Mouse (Mus musculus) lung, adult 2 months (tissue): ENCODE measurements at regions not wholly inside any gene's neighbourhood (a gene's known extent, or its start where the extent isn't known, plus 50 kb on each side); places are given as distances from the start of the nearest gene placed in this dataset.

Source experiments
- DNase-seq: peaks from one replicate; pipeline ENCODE4 v3.0.0; 2022
- H3K4me1 ChIP-seq: fragments of 200-500 bp; 2 replicates; pipeline ENCODE4 v1.6.1; 2011; ENCODE audit warnings: low read length; ENCODE audit not compliant: control insufficient read depth, insufficient read depth
- H3K4me3 ChIP-seq: fragments of 200-500 bp; replicated peaks from 2 replicates; pipeline ENCODE3; 2011; ENCODE audit warnings: low read depth, mild to moderate bottlenecking, control low read depth, low read length; ENCODE audit errors: extremely low read depth
- CTCF ChIP-seq: fragments of 200-500 bp; IDR thresholded peaks from 2 replicates; pipeline ENCODE4 v1.5.1; 2011; ENCODE audit warnings: mild to moderate bottlenecking, low read length, control low read depth; ENCODE audit not compliant: insufficient read depth
- POLR2A ChIP-seq: fragments of 200-500 bp; IDR thresholded peaks from 2 replicates; pipeline ENCODE4 v1.6.1; 2011; ENCODE audit warnings: low read depth, mild to moderate bottlenecking, control low read depth, low read length, borderline replicate concordance; ENCODE audit errors: extremely low read depth
- WGBS: fragments of 180-500 bp; shearing (Covaris S2); methylation state at CpG from one replicate; pipeline ENCODE4 v1.1.7; 2018; 5-methylcytosine and 5-hydroxymethylcytosine counted together

- TF ChIP-seq POLR2A, result no peak
- no peak for TF ChIP-seq CTCF
- 81% methylated on average over 9 of the region's 9 CpGs for WGBS
- H3K4me1 ChIP-seq, result no peaks in the 10 kb centered on the region
- DNase-seq, result no peak
- H3K4me3 ChIP-seq, result no peak overlapping the region
Observed at GRCm38 (mm10) chr2:172690931-172691651, 141.7 kb downstream of the Tfap2c start.

DNA sequence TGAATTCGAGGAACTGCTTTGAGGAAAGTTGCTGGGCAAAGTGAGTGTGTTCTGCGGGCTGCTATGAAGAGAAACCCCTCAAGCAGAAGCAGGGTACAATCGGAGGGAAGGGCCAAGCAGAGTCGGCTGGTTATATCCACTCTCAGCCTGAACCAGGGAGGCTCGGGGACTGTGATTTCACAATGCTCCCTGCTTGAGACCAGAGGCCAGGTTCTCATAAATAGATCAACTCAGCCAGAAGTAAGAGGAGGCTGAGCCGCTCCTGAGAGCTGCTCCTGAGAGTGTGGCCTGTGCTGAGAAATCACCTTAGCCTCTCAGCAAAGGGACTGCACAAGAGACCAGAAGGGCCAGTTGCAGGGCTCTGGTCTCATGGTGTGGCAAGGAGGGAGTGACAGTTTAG, 149.6 kb downstream of the Tfap2c start:
- no peaks in the 10 kb centered on the region for H3K4me1 ChIP-seq
- no peak for TF ChIP-seq CTCF
- TF ChIP-seq POLR2A, result no peak
- no peak for DNase-seq
- H3K4me3 ChIP-seq, result no peak overlapping the region
- 59% methylated on average over 6 of the region's 6 CpGs for WGBS

DNA sequence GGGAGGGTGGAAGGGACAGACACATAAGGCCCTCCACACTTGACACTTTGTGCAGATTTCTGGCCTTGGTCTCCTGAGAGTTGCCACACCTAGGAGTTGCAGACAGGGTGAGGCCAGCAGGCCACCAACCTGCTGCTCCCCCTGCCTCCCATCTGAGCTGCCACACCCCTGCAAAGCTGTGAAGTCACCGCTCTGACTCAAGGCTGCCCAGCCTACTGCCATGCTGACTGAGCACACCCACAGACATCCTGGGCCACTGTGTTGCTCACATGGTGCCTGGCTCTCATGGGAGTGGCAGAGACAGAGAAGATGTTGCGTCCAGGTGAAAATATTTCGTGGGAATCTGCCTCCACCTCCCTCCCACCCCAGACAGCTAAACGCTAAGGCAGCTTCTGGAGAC, 150.3 kb downstream of the Tfap2c start:
- 79% methylated on average over 4 of the region's 4 CpGs for WGBS
- DNase-seq, result no peak
- Histone ChIP-seq H3K4me1 (no peaks in the 10 kb centered on the region), H3K4me3 (no peak overlapping the region)
- TF ChIP-seq CTCF (no peak), POLR2A (no peak)

DNA sequence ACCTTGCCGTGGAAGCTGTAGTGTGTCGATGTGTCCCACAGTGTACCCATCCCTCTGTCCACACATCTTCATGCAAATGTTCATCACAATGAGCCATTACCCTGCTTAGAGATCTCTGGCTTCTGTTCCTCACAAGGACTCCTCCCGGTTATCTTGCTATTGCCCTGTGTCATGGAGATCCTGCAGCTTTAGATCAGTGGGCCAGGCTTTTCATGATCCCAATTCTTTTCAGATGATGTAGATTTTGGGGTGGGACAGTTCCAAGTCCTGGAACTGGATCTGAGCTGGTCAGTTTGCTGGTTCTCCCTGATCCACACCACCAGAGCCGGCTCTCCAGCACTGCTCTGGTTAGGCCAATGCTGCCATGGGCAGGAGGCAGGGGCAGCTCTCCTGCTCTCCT, 161.2 kb downstream of the Tfap2c start:
- no peaks in the 10 kb centered on the region for H3K4me1 ChIP-seq
- no peak for TF ChIP-seq POLR2A
- TF ChIP-seq CTCF, result no peak
- H3K4me3 ChIP-seq, result no peak overlapping the region
- WGBS, result 79% methylated on average over 4 of the region's 4 CpGs
- no peak for DNase-seq

DNA sequence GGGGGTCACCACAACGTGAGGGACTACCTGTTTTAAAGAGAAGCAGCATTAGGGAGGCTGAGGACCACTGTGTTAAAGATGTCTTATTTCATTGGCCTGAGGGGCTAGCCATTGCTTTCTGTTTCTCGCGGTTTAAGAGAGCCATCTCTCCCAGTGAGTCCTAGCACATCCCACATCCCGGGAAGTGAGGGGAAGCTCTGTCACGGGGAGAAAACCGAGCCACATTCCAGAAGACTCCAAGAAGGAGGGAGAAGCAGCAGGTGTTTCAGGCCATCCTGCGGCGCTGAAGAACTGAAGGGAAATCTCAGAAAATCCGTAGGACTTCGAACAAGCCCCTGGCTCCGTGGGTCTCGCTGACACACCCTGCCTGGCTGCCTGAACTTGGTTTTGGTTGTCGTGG, 177.3 kb downstream of the Tfap2c start:
- Histone ChIP-seq H3K4me3 (no peak overlapping the region), H3K4me1 (no peaks in the 10 kb centered on the region; the same call in 1 of the 2 replicates)
- WGBS, result 11% methylated on average over 13 of the region's 13 CpGs
- DNase-seq, result no peak
- TF ChIP-seq POLR2A (no peak), CTCF (no peak)

DNA sequence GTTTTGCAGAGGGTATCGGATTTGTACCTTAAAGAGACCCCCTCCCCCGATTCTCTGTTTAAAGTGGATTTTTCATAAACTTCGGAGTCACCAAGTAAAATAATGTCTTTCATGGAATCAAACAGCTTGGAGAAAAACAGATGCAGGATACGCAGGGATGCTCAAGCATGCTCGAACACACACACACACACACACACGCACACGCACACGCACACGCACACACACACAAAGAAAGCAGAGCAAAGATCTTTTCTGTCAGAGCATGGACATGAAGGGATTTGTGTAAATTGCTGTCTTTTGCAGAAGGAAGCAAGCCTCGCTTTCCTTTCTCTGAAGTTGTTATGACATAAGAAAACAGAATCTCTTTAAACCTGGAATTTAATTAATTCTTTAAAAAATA, 178.2 kb downstream of the Tfap2c start:
- Histone ChIP-seq H3K4me3 (no peak overlapping the region), H3K4me1 (no peaks in the 10 kb centered on the region; the same call in 1 of the 2 replicates)
- DNase-seq, result no peak
- 40% methylated on average over 10 of the region's 10 CpGs for WGBS
- TF ChIP-seq POLR2A (no peak), CTCF (no peak)

GRCm38 (mm10) chr2:172728240-172728821, 178.9 kb downstream of the Tfap2c start:
- H3K4me3 ChIP-seq, result no peak overlapping the region
- WGBS, result 2% methylated on average over 53 of the region's 53 CpGs
- DNase-seq, result peak; percentile 7
- no peaks in the 10 kb centered on the region; the same call in 1 of the 2 replicates for H3K4me1 ChIP-seq
- TF ChIP-seq POLR2A, result no peak
- no peak for TF ChIP-seq CTCF

DNA sequence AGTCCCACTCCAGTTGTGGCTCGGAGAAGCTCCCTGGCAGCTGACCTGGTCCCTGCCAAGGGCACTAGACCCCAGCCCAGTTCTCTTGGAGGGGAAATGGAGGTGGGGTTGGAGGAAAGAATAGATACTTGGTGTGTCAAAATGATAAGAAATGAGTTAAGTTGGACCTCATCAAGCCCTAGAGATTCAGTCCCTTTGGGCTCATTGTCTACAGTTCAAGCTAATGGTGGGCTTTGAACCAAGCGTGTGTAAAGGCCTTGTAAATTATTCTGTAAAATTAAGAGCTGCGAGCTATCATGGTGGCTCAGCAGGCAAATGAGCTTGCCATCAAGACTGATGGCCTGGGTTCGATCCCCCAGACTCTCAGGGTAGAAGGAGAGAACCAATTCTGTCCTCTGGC, 179.8 kb downstream of the Tfap2c start:
- TF ChIP-seq CTCF, result no peak
- no peak for TF ChIP-seq POLR2A
- DNase-seq, result no peak
- H3K4me1 ChIP-seq, result no peaks in the 10 kb centered on the region; the same call in 1 of the 2 replicates
- H3K4me3 ChIP-seq, result no peak overlapping the region
- 75% methylated on average over 4 of the region's 4 CpGs for WGBS

GRCm38 (mm10) chr2:172729741-172730140, 180.3 kb downstream of the Tfap2c start:
- WGBS, result 76% methylated on average over 9 of the region's 9 CpGs
- no peak for TF ChIP-seq POLR2A
- no peak for TF ChIP-seq CTCF
- Histone ChIP-seq H3K4me3 (no peak overlapping the region), H3K4me1 (no peaks in the 10 kb centered on the region; the same call in 1 of the 2 replicates)
- DNase-seq, result no peak

DNA sequence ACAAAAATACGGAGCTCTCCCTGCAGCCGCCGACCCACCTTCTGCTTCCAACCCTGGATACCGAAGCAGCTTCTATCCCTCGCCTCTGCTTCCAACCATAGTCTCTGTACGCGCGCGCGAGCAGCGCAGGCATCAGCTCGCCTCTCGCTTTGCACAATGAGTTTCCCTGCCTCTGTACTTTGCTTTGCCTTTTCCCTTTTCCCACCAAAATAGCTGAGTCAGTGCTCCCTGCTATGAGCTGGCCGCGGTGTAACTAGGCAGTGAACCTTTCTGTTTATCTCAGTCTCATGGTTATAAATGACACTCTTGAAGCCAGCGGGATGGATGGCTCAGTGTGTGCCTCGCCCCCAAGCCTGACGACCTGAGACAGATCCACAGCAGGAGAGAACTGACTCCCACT, 182.0 kb downstream of the Tfap2c start:
- Histone ChIP-seq H3K4me1 (no peaks in the 10 kb centered on the region; the same call in 1 of the 2 replicates), H3K4me3 (no peak overlapping the region)
- no peak for DNase-seq
- TF ChIP-seq POLR2A, result no peak
- no peak for TF ChIP-seq CTCF
- WGBS, result 3% methylated on average over 18 of the region's 18 CpGs
